Mouse (Mus musculus) MEL (cell line): ENCODE data around the gene Dennd1a. TPM values are rescaled to one million over a fixed set of nuclear protein-coding genes. Genes with fewer than 3 reads are reported as not detected.

Experiments used
- DNase-seq: peaks from one replicate; pipeline ENCODE4 v3.0.0; 2011; ENCODE audit warnings: low read depth, low spot score
- H3K27ac ChIP-seq: 2 replicates; pipeline ENCODE4 v1.5.1; 2012; ENCODE audit warnings: low read depth, mild to moderate bottlenecking, control low read depth, low read length, moderate library complexity; ENCODE audit not compliant: control insufficient read depth
- H3K27me3 ChIP-seq, 2 experiments: fragments of 150-350 bp in 1 of 2; sonication (generic) in 1 of 2; 2 replicates each; pipeline ENCODE4 v1.6.1; 2012; ENCODE audit warnings: low read length in 2 of 2, mild to moderate bottlenecking in 2 of 2, improper control_type of control experiment in 1 of 2, moderate library complexity in 1 of 2; ENCODE audit not compliant: insufficient read depth in 2 of 2, control insufficient read depth in 1 of 2
- H3K36me3 ChIP-seq, 2 experiments: 2 replicates each; pipeline ENCODE4 v1.6.1; 2012 to 2014; ENCODE audit warnings: low read length in 2 of 2, improper control_type of control experiment in 1 of 2, inconsistent platforms in 1 of 2, mild to moderate bottlenecking in 1 of 2; ENCODE audit not compliant: insufficient read depth in 2 of 2, control insufficient read depth in 1 of 2
- H3K4me1 ChIP-seq, 2 experiments: fragments of 150-350 bp in 1 of 2; sonication (generic) in 1 of 2; 2 replicates each; pipeline ENCODE4 v1.6.1; 2012; ENCODE audit warnings: low read length in 2 of 2, improper control_type of control experiment in 1 of 2, mild to moderate bottlenecking in 1 of 2; ENCODE audit not compliant: insufficient read depth in 2 of 2, control insufficient read depth in 1 of 2
- H3K4me3 ChIP-seq, 2 experiments: fragments of 150-350 bp in 1 of 2; sonication (generic) in 1 of 2; 2 replicates each; pipeline ENCODE4 v1.5.1; 2012; ENCODE audit warnings: low read depth in 2 of 2, low read length in 2 of 2, mild to moderate bottlenecking in 2 of 2, moderate library complexity in 2 of 2, control low read depth in 1 of 2, improper control_type of control experiment in 1 of 2; ENCODE audit not compliant: control insufficient read depth in 1 of 2, insufficient read depth in 1 of 2
- H3K79me2 ChIP-seq: 2 replicates; pipeline ENCODE4 v1.6.1; 2012; ENCODE audit warnings: mild to moderate bottlenecking, low read length, moderate library complexity; ENCODE audit not compliant: control insufficient read depth, poor library complexity, insufficient read depth
- H3K9ac ChIP-seq: 2 replicates; pipeline ENCODE4 v1.6.1; 2012; ENCODE audit warnings: low read depth, mild to moderate bottlenecking, control low read depth, low read length, moderate library complexity; ENCODE audit not compliant: control insufficient read depth, poor library complexity, severe bottlenecking
- H3K9me3 ChIP-seq: fragments of 150-350 bp; sonication (generic); replicated peaks from 2 replicates; pipeline ENCODE4 v1.6.1; 2012; ENCODE audit warnings: mild to moderate bottlenecking, low read length, improper control_type of control experiment, moderate library complexity; ENCODE audit not compliant: insufficient read depth
- BHLHE40 ChIP-seq: IDR thresholded peaks from 2 replicates; pipeline ENCODE4 v1.6.1; 2012; ENCODE audit warnings: low read depth, mild to moderate bottlenecking, inconsistent platforms, low read length, improper control_type of control experiment, borderline replicate concordance
- CHD1 ChIP-seq: IDR thresholded peaks from 2 replicates; pipeline ENCODE4 v1.6.1; 2012; ENCODE audit warnings: low read depth, mild to moderate bottlenecking, inconsistent platforms, low read length, improper control_type of control experiment
- CHD2 ChIP-seq: IDR thresholded peaks from 2 replicates; pipeline ENCODE4 v1.6.1; 2011; ENCODE audit warnings: low read length, improper control_type of control experiment
- CTCF ChIP-seq, 3 experiments: IDR thresholded peaks in 2 of 3; conservative IDR thresholded peaks in 1 of 3; 2 replicates each; pipeline ENCODE4 v1.5.1; 2011 to 2012; ENCODE audit warnings: low read length in 3 of 3, low read depth in 2 of 3, mild to moderate bottlenecking in 2 of 3, improper control_type of control experiment in 1 of 3, inconsistent platforms in 1 of 3, mixed read lengths in 1 of 3, moderate library complexity in 1 of 3; ENCODE audit not compliant: control insufficient read depth in 1 of 3, insufficient read depth in 1 of 3, poor library complexity in 1 of 3, severe bottlenecking in 1 of 3
- E2F4 ChIP-seq: IDR thresholded peaks from 2 replicates; pipeline ENCODE4 v1.6.1; 2011; ENCODE audit warnings: low read depth, low read length, improper control_type of control experiment, borderline replicate concordance
- ELF1 ChIP-seq: IDR thresholded peaks from 2 replicates; pipeline ENCODE4 v1.6.1; 2014; ENCODE audit warnings: low read depth, mild to moderate bottlenecking, inconsistent platforms, low read length, improper control_type of control experiment, moderate library complexity
- EP300 ChIP-seq, 2 experiments: IDR thresholded peaks; 2 replicates each; pipeline ENCODE4 v1.6.1; 2011; ENCODE audit warnings: improper control_type of control experiment in 2 of 2, low read length in 2 of 2, low read depth in 1 of 2, mild to moderate bottlenecking in 1 of 2
- ETS1 ChIP-seq: IDR thresholded peaks from 2 replicates; pipeline ENCODE4 v1.6.1; 2012; ENCODE audit warnings: low read depth, mild to moderate bottlenecking, inconsistent platforms, low read length, improper control_type of control experiment, moderate library complexity
- GABPA ChIP-seq: IDR thresholded peaks from 2 replicates; pipeline ENCODE4 v1.6.1; 2012; ENCODE audit warnings: low read depth, mild to moderate bottlenecking, inconsistent platforms, low read length, improper control_type of control experiment, moderate library complexity
- GATA1 ChIP-seq: IDR thresholded peaks from 2 replicates; pipeline ENCODE4 v1.6.1; 2011; ENCODE audit warnings: low read depth, low read length, improper control_type of control experiment
- HCFC1 ChIP-seq: IDR thresholded peaks from 2 replicates; pipeline ENCODE4 v1.6.1; 2012; ENCODE audit warnings: low read depth, mild to moderate bottlenecking, inconsistent platforms, low read length, improper control_type of control experiment, moderate library complexity
- JUND ChIP-seq: IDR thresholded peaks from 2 replicates; pipeline ENCODE4 v1.6.1; 2011; ENCODE audit warnings: low read depth, mild to moderate bottlenecking, improper control_type of control experiment, low read length
- KAT2A ChIP-seq: conservative IDR thresholded peaks from 2 replicates; pipeline ENCODE4 v1.6.1; 2012; ENCODE audit warnings: low read depth, low read length, improper control_type of control experiment, inconsistent platforms
- MAFK ChIP-seq: IDR thresholded peaks from 2 replicates; pipeline ENCODE4 v1.6.1; 2011; ENCODE audit warnings: low read depth, mild to moderate bottlenecking, low read length, improper control_type of control experiment, borderline replicate concordance
- MAX ChIP-seq: IDR thresholded peaks from 2 replicates; pipeline ENCODE4 v1.6.1; 2011; ENCODE audit warnings: low read length, improper control_type of control experiment
- MAZ ChIP-seq: IDR thresholded peaks from 2 replicates; pipeline ENCODE4 v1.6.1; 2012; ENCODE audit warnings: low read depth, mild to moderate bottlenecking, inconsistent platforms, low read length, improper control_type of control experiment
- MEF2A ChIP-seq: IDR thresholded peaks from 2 replicates; pipeline ENCODE4 v1.6.1; 2014; ENCODE audit warnings: low read depth, mild to moderate bottlenecking, inconsistent platforms, low read length, improper control_type of control experiment; ENCODE audit not compliant: poor library complexity, insufficient replicate concordance, severe bottlenecking; ENCODE audit errors: extremely low read depth
- MYB ChIP-seq: IDR thresholded peaks from 2 replicates; pipeline ENCODE4 v1.6.1; 2011; ENCODE audit warnings: mild to moderate bottlenecking, low read depth, low read length, improper control_type of control experiment
- MYC ChIP-seq: IDR thresholded peaks from 2 replicates; pipeline ENCODE4 v1.6.1; 2011; ENCODE audit warnings: low read depth, mild to moderate bottlenecking, low read length, improper control_type of control experiment, moderate library complexity
- NELFE ChIP-seq: IDR thresholded peaks from 2 replicates; pipeline ENCODE4 v1.6.1; 2011; ENCODE audit warnings: low read depth, low read length, improper control_type of control experiment
- NRF1 ChIP-seq: IDR thresholded peaks from 2 replicates; pipeline ENCODE4 v1.6.1; 2014; ENCODE audit warnings: low read depth, mild to moderate bottlenecking, inconsistent platforms, low read length, improper control_type of control experiment, moderate library complexity; ENCODE audit not compliant: poor library complexity, insufficient read depth, severe bottlenecking
- POLR2A ChIP-seq, 2 experiments: IDR thresholded peaks; 2 replicates each; pipeline ENCODE4 v1.6.1; 2011 to 2012; ENCODE audit warnings: low read length in 2 of 2, mild to moderate bottlenecking in 2 of 2, control low read depth in 1 of 2, improper control_type of control experiment in 1 of 2, low read depth in 1 of 2, moderate library complexity in 1 of 2; ENCODE audit not compliant: control insufficient read depth in 1 of 2, insufficient read depth in 1 of 2, poor library complexity in 1 of 2
- POLR2AphosphoS5 ChIP-seq: IDR thresholded peaks from 2 replicates; pipeline ENCODE4 v1.6.1; 2012; ENCODE audit warnings: low read depth, borderline replicate concordance, mild to moderate bottlenecking, inconsistent platforms, low read length, moderate library complexity, mixed read lengths
- RAD21 ChIP-seq: IDR thresholded peaks from 2 replicates; pipeline ENCODE4 v1.6.1; 2011; ENCODE audit warnings: mild to moderate bottlenecking, low read depth, low read length, improper control_type of control experiment
- RCOR1 ChIP-seq: IDR thresholded peaks from 2 replicates; pipeline ENCODE4 v1.6.1; 2012; ENCODE audit warnings: low read depth, mild to moderate bottlenecking, inconsistent platforms, low read length, improper control_type of control experiment
- SIN3A ChIP-seq: IDR thresholded peaks from 2 replicates; pipeline ENCODE4 v1.6.1; 2012; ENCODE audit warnings: low read length, improper control_type of control experiment, inconsistent platforms
- SMC3 ChIP-seq: IDR thresholded peaks from 2 replicates; pipeline ENCODE4 v1.6.1; 2011; ENCODE audit warnings: low read depth, low read length, improper control_type of control experiment
- TAL1 ChIP-seq: IDR thresholded peaks from 2 replicates; pipeline ENCODE4 v1.6.1; 2012; ENCODE audit warnings: mild to moderate bottlenecking, inconsistent platforms, low read length, moderate library complexity, mixed read lengths
- TBP ChIP-seq: IDR thresholded peaks from 2 replicates; pipeline ENCODE4 v1.8.0; 2011; ENCODE audit warnings: low read depth, low read length, improper control_type of control experiment
- TCF12 ChIP-seq: IDR thresholded peaks from 2 replicates; pipeline ENCODE4 v1.6.1; 2014; ENCODE audit warnings: low read depth, mild to moderate bottlenecking, inconsistent platforms, low read length, improper control_type of control experiment, moderate library complexity
- UBTF ChIP-seq: IDR thresholded peaks from 2 replicates; pipeline ENCODE4 v1.6.1; 2012; ENCODE audit warnings: low read depth, mild to moderate bottlenecking, inconsistent platforms, low read length, improper control_type of control experiment, moderate library complexity, borderline replicate concordance; ENCODE audit not compliant: insufficient read depth
- USF1 ChIP-seq: IDR thresholded peaks from 2 replicates; pipeline ENCODE4 v1.6.1; 2014; ENCODE audit warnings: low read depth, mild to moderate bottlenecking, inconsistent platforms, low read length, improper control_type of control experiment, moderate library complexity
- USF2 ChIP-seq, 2 experiments: IDR thresholded peaks; 2 replicates each; pipeline ENCODE4 v1.6.1; 2011 to 2012; ENCODE audit warnings: improper control_type of control experiment in 2 of 2, low read length in 2 of 2, borderline replicate concordance in 1 of 2, inconsistent platforms in 1 of 2, low read depth in 1 of 2, mild to moderate bottlenecking in 1 of 2; ENCODE audit not compliant: insufficient read depth in 1 of 2
- ZC3H11A ChIP-seq: IDR thresholded peaks from 2 replicates; pipeline ENCODE4 v1.6.1; 2012; ENCODE audit warnings: low read depth, mild to moderate bottlenecking, inconsistent platforms, low read length, improper control_type of control experiment
- ZKSCAN1 ChIP-seq: IDR thresholded peaks from 2 replicates; pipeline ENCODE4 v1.6.1; 2012; ENCODE audit warnings: low read depth, mild to moderate bottlenecking, inconsistent platforms, low read length, improper control_type of control experiment, moderate library complexity
- ZMIZ1 ChIP-seq: IDR thresholded peaks from 2 replicates; pipeline ENCODE4 v1.6.1; 2012; ENCODE audit warnings: low read depth, mild to moderate bottlenecking, inconsistent platforms, low read length, improper control_type of control experiment, moderate library complexity
- ZNF384 ChIP-seq: IDR thresholded peaks from 2 replicates; pipeline ENCODE4 v1.6.1; 2012; ENCODE audit warnings: low read depth, mild to moderate bottlenecking, inconsistent platforms, low read length, improper control_type of control experiment
- polyA plus RNA-seq, 2 experiments: library from polyadenylated mRNA; stranded (reverse) in 1 of 2; unstranded in 1 of 2; fragments of >175 nt in 1 of 2; fragments of >200 nt in 1 of 2; gene quantifications; 2 replicates each; pipeline versions ENCODE4 v1.2.1 to v1.2.4; 2012; ENCODE audit warnings: low replicate concordance in 2 of 2, low read depth in 1 of 2; ENCODE audit not compliant: insufficient read length in 2 of 2, insufficient read depth in 1 of 2, missing spikeins in 1 of 2
- total RNA-seq: library from RNA; depleted of rRNA; stranded (reverse); fragments of 300-350 nt; gene quantifications from 2 replicates; pipeline ENCODE4 v1.2.3, GENCODE M21; 2012

Dennd1a gene
- total and polyA plus RNA-seq, 3 experiments = 5.0 to 21.8 TPM; not detected in 1

GRCm38 (mm10) chr2:37925413-37926132 is 361.6 kb downstream of the Dennd1a start:
- Histone ChIP-seq H3K4me3 (no peak overlapping the region), H3K9me3 (no peaks in the 10 kb centered on the region), H3K27ac (no peak overlapping the region), H3K9ac (no peak overlapping the region), H3K79me2 (no peaks in the 10 kb centered on the region), H3K4me1 (no peaks in the 10 kb centered on the region), H3K27me3 (no peaks in the 10 kb centered on the region), H3K36me3 (no peaks in the 10 kb centered on the region; a peak in 1 of 4 replicates)
- peak; percentile 56 for DNase-seq
- TF ChIP-seq POLR2AphosphoS5 (no peak), MEF2A (no peak), ELF1 (no peak), USF1 (no peak), MAX (no peak), NELFE (no peak), CHD2 (no peak), MAZ (no peak), CHD1 (no peak), EP300 (IDR thresholded peaks at IDR 0.05; ENCODE audit: low read depth in 1 of 2, low read length in 2 of 2) (no peak), GATA1 (no peak), NRF1 (no peak), E2F4 (no peak), SIN3A (no peak), RAD21 (peak; percentile 92), ZMIZ1 (no peak), GABPA (no peak), KAT2A (no peak), UBTF (no peak), MYB (no peak), ZC3H11A (peak; percentile 78), CTCF (IDR thresholded peaks at IDR 0.05 in 2 of 3, conservative IDR thresholded peaks at IDR 0.05 in 1 of 3; ENCODE audit: control insufficient read depth in 1 of 3, insufficient read depth in 1 of 3, low read depth in 2 of 3, low read length in 3 of 3, poor library complexity in 1 of 3, severe bottlenecking in 1 of 3) (peak; percentile 55 to 86 (median 68)), HCFC1 (no peak), ZKSCAN1 (no peak), TBP (no peak), ZNF384 (no peak), TAL1 (no peak), RCOR1 (no peak), MYC (0 out of 2 replicates have a peak, but pooled peaks have one; percentile 36), TCF12 (no peak), JUND (no peak), ETS1 (no peak), BHLHE40 (no peak), MAFK (no peak), POLR2A (IDR thresholded peaks at IDR 0.05; ENCODE audit: control insufficient read depth in 1 of 2, insufficient read depth in 1 of 2, low read depth in 1 of 2, low read length in 2 of 2, poor library complexity in 1 of 2) (no peak), SMC3 (peak; percentile 81), USF2 (IDR thresholded peaks at IDR 0.05; ENCODE audit: borderline replicate concordance in 1 of 2, insufficient read depth in 1 of 2, low read depth in 1 of 2, low read length in 2 of 2) (no peak)
